Mouse (Mus musculus) thymus, adult 2 months (tissue): ENCODE measurements around the gene Sema4f. TPM values are rescaled to one million over a fixed set of nuclear protein-coding genes. Genes with fewer than 3 reads are reported as not detected.
A peak's percentile ranks its signal among the peaks of the same experiment; 100 is the strongest.

Experiments
- DNase-seq: peaks from one replicate; pipeline ENCODE4 v3.0.0; 2021
- H3K27ac ChIP-seq: fragments of 200-500 bp; 2 replicates; pipeline ENCODE4 v1.5.1; 2012; ENCODE audit warnings: low read length, control low read depth; ENCODE audit not compliant: control insufficient read depth, insufficient read depth
- H3K27me3 ChIP-seq: fragments of 200-500 bp; 2 replicates; pipeline ENCODE4 v1.6.1; 2012; ENCODE audit warnings: mild to moderate bottlenecking, low read length, moderate library complexity, mixed read lengths; ENCODE audit not compliant: control insufficient read depth, insufficient read depth
- H3K36me3 ChIP-seq: fragments of 200-500 bp; 2 replicates; pipeline ENCODE4 v1.6.1; 2012; ENCODE audit warnings: mild to moderate bottlenecking, low read length, moderate library complexity; ENCODE audit not compliant: control insufficient read depth, insufficient read depth
- H3K4me1 ChIP-seq: fragments of 200-500 bp; replicated peaks from 2 replicates; pipeline ENCODE4 v1.6.1; 2012; ENCODE audit warnings: low read length; ENCODE audit not compliant: control insufficient read depth, insufficient read depth
- H3K4me3 ChIP-seq: fragments of 200-500 bp; 2 replicates; pipeline ENCODE4 v1.5.1; 2012; ENCODE audit warnings: mild to moderate bottlenecking, low read length, control low read depth, moderate library complexity; ENCODE audit not compliant: control insufficient read depth, insufficient read depth
- CTCF ChIP-seq: fragments of 200-500 bp; IDR thresholded peaks from 2 replicates; pipeline ENCODE4 v1.5.1; 2012; ENCODE audit warnings: mild to moderate bottlenecking, control low read depth, low read length, moderate library complexity, borderline replicate concordance; ENCODE audit not compliant: control insufficient read depth, poor library complexity, insufficient read depth; ENCODE audit errors: extremely low read depth
- POLR2A ChIP-seq: fragments of 200-500 bp; IDR thresholded peaks from 2 replicates; pipeline ENCODE4 v1.6.1; 2012; ENCODE audit warnings: mild to moderate bottlenecking, low read length, control low read depth, moderate library complexity; ENCODE audit not compliant: control insufficient read depth, poor library complexity, insufficient read depth; ENCODE audit errors: extremely low read depth
- WGBS: fragments of 180-500 bp; shearing (Covaris S2); methylation state at CpG from one replicate; pipeline ENCODE4 v1.1.7; 2018; 5-methylcytosine and 5-hydroxymethylcytosine counted together
- polyA plus RNA-seq: library from polyadenylated mRNA; depleted of rRNA; stranded (reverse); fragments of >200 nt; gene quantifications from 2 replicates; pipeline ENCODE4 v1.2.3, GENCODE M21; 2012

The Sema4f gene
- polyA plus RNA-seq, 1 experiment, result 3.3 TPM

DNA sequence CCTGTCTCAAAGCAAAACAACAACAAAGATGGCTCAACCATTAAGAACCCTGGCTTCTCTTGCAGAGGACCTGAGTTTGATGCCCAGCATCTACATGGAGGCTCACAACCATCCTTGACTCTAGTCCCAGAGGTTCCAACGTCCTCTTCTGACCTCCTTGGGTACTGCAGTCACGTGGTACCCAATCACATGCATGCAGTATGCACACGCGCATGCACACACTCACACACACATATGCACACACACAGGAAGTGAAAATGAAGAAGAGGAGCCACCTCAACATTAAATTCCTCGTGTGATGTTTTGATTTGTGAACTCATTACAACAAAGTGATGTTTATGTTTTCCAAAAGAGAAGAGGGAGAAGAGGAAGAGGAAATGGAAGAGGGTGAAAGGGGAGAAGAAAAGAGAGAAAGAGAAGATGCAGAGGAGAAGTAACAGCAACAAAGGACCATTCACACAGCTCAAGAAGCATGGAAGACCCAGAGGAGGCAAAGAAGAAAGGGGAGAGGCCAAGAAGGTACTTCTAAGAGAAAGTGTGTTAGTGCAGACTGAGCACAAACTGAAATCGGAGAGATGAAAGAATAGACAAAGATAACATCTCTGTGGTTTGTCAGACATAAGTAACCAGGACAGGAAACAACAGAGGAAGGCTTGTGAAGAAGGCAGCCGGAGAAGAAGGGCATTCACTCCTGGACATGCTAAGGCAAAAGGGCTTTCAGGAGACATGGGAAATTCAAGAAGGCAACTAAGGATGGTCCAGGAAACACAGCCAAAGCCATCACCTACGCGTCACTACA lies 17.9 kb downstream of the Sema4f start:
- peak overlapping the region; percentile 51 for H3K27ac ChIP-seq
- no peaks in the 10 kb centered on the region for H3K36me3 ChIP-seq
- H3K4me3 ChIP-seq, result no peak overlapping the region
- no peaks in the 10 kb centered on the region for H3K27me3 ChIP-seq
- H3K4me1 ChIP-seq, result peaks cover 37% of the 10 kb centered on the region
- WGBS, result 23% methylated on average over 9 of the region's 9 CpGs
- no peak for DNase-seq
- TF ChIP-seq CTCF (no peak), POLR2A (no peak)

DNA sequence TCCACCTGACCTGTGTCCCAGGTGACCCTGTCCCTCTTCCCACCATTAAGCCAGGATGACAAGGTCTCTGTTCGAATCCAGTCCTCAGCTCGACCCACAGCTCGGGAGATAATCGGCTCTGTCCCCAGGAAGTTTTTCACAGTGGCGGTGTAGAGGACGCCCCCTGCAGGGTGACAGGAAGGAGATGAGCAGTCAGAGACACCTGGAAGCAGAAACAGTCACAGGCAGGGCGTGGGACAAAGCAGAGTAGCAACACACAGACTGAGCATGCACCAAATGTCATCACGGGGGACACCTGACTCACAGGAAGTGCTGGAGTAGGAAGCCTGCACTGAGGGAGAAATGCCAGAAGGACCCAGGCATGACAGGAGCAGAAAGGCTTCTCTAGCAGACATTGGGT lies 20.0 kb downstream of the Sema4f start:
- no peaks in the 10 kb centered on the region for H3K36me3 ChIP-seq
- H3K27ac ChIP-seq, result no peak overlapping the region
- TF ChIP-seq POLR2A (no peak), CTCF (peak; percentile 41; the same call in 1 of the 2 replicates)
- 64% methylated on average over 8 of the region's 8 CpGs for WGBS
- H3K4me3 ChIP-seq, result no peak overlapping the region
- H3K4me1 ChIP-seq, result peaks cover 37% of the 10 kb centered on the region
- no peaks in the 10 kb centered on the region for H3K27me3 ChIP-seq
- DNase-seq, result peak; percentile 33

DNA sequence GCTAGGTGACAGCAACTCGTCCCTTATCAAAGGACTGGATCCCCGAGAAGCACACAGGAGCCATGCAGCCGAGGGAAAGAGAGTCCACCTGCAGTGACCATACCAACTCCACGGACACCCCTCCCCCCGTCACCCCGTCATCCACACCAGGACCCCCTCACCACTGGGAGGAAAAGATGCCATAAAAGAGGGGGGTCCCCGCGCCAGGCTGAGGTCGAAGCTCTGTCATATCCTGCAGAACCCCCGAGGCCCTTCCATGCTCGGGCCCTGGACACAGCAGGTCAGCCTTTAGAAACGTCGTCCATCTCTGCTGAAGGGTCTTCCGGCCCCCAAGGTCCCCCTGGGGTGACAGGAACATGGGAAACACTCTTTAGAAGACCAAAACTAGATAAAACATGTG lies 21.2 kb downstream of the Sema4f start:
- H3K27me3 ChIP-seq, result no peaks in the 10 kb centered on the region
- DNase-seq, result no peak
- WGBS, result 92% methylated on average over 14 of the region's 14 CpGs
- peaks cover 45% of the 10 kb centered on the region for H3K4me1 ChIP-seq
- H3K4me3 ChIP-seq, result no peak overlapping the region
- no peaks in the 10 kb centered on the region for H3K36me3 ChIP-seq
- H3K27ac ChIP-seq, result no peak overlapping the region
- TF ChIP-seq POLR2A, result no peak
- TF ChIP-seq CTCF, result no peak

DNA sequence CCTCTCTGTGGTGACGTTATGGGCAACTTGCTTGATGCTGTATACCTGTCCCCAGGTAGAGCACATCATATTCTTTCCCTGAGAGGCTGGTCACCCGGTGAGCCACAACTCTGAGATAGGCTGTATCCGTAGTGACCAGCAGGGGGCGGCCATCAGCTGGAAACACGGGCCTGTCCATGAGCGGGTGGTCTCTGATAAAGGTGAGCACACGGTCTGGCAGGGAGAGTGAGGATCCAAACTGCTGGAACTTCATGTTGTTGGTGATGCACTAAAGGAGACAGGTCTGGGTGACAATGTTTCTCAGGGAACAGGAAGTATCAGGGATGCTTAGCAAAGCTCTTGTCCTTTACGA lies 21.8 kb downstream of the Sema4f start:
- no peak for TF ChIP-seq POLR2A
- peak; percentile 73; the same call in 1 of the 2 replicates for TF ChIP-seq CTCF
- WGBS, result 25% methylated on average over 8 of the region's 8 CpGs
- peaks cover 50% of the 10 kb centered on the region for H3K4me1 ChIP-seq
- no peaks in the 10 kb centered on the region for H3K27me3 ChIP-seq
- no peak overlapping the region for H3K27ac ChIP-seq
- peak; percentile 68 for DNase-seq
- H3K36me3 ChIP-seq, result no peaks in the 10 kb centered on the region
- no peak overlapping the region for H3K4me3 ChIP-seq

DNA sequence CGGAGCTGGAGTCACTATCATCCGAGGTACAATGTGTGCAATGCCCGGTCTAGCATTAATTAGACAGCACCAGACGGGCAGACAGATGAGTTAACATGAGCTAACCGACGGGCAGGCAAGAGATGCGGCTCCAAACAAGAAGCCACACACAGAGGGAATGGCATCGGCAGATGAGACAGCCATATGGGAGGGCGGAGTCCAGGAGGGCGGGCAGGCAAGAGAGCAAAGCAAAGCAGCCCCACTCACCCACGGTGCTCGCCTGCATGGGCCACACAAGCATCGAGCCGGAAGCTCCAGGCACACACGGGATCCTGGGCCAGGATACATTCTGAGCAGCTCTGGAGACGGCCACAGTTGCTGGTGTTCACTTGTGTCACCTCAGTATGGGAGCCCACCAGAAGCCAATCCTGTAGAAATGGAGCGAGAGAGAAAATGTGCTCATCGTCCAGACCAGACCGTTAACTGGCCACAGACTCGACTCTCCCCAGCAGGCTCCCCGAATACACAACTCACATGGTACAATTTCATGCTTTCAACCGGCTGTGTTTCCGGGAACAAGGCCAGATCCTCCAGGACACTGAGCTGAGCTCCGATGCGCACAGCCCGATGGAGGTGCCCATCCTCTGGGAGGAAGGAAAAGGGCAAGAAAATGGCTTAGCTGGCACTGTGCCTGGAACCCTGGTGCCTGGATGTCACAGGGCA lies 22.3 kb downstream of the Sema4f start:
- Histone ChIP-seq H3K27me3 (no peaks in the 10 kb centered on the region), H3K4me1 (peaks cover 45% of the 10 kb centered on the region), H3K36me3 (no peaks in the 10 kb centered on the region), H3K27ac (no peak overlapping the region), H3K4me3 (no peak overlapping the region)
- 90% methylated on average over 26 of the region's 26 CpGs for WGBS
- TF ChIP-seq CTCF (no peak), POLR2A (no peak)
- no peak for DNase-seq

DNA sequence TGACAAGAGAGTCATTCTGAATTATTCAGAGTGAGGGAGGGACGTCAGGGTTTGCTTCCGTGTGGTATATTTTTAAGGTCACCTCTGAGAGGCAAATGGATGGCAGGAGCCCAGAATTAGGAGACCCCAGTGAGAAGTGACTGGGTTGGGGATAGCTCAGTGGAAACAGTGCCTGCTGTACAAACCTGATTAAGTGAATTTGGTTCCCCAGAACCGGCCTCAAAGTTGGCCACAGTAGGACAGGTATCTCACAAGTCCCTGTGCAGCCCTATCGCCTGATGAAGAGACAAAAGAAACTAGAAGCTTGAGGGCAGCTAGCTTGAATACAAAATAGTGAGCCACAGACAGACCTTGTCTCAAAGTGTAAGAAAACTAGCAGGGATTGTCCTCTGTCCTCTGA lies 23.1 kb downstream of the Sema4f start:
- Histone ChIP-seq H3K36me3 (no peaks in the 10 kb centered on the region), H3K4me3 (no peak overlapping the region), H3K4me1 (peaks cover 38% of the 10 kb centered on the region), H3K27ac (no peak overlapping the region), H3K27me3 (no peaks in the 10 kb centered on the region)
- 94% methylated on average over 4 of the region's 4 CpGs for WGBS
- TF ChIP-seq POLR2A, result no peak
- no peak for TF ChIP-seq CTCF
- DNase-seq, result no peak

DNA sequence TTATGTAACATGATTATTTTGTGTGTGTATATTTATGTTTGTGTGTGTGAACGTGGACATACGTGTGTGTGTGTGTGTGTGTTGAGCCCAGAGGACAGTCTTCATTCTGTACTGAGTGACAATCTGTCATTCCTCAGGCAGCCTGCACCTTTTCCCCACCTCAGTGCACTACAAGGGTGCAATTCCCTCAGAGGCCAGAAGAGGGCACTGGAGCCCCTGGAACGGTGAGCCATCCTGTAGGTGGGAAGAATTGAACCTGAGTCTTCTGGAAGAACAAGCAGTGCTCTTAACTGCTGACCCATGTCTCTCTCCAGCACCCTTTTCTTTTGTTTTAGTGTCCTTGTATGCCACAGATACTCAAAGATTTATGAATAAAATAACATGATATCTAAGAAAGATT lies 23.7 kb downstream of the Sema4f start:
- Histone ChIP-seq H3K27me3 (no peaks in the 10 kb centered on the region), H3K27ac (no peak overlapping the region), H3K4me3 (no peak overlapping the region), H3K36me3 (no peaks in the 10 kb centered on the region), H3K4me1 (peaks cover 32% of the 10 kb centered on the region)
- 42% methylated on average over 3 of the region's 3 CpGs for WGBS
- no peak for TF ChIP-seq POLR2A
- TF ChIP-seq CTCF, result peak; percentile 81; the same call in 1 of the 2 replicates
- DNase-seq, result peak; percentile 84
